Mouse (Mus musculus): ENCODE results near the gene Artn. TPM values are rescaled to one million over a fixed set of nuclear protein-coding genes. Genes with fewer than 3 reads are reported as not detected.
A peak's percentile ranks its signal among the peaks of the same experiment; 100 is the strongest.

Artn gene
- total and polyA plus RNA-seq, 2 experiments from 2014 or later: 0.59 to 1.0 TPM

- Histone ChIP-seq H3K27me3 (ENCODE audit: insufficient read depth, low read length) (no peaks in the 10 kb centered on the region), H3K27ac (peak within 1 kb of the TSS; percentile 82), H3K4me1 (ENCODE audit: insufficient read depth, low read length) (peaks cover 21% of the 10 kb centered on the region), H3K4me3 (ENCODE audit: low read length) (peak within 1 kb of the TSS; percentile 91), H3K36me3 (ENCODE audit: insufficient read depth, low read length) (peaks cover 27% of the 10 kb centered on the region), H3K9me3 (ENCODE audit: low read length) (no peaks in the 10 kb centered on the region), H3K4me2 (ENCODE audit: low read depth, low read length) (peak within 1 kb of the TSS; percentile 73), H3K9ac (replicated peaks; ENCODE audit: low read length) (peak within 1 kb of the TSS; percentile 95)
- peak; percentile 89 for ATAC-seq
- no peak for TF ChIP-seq CTCF (IDR thresholded peaks at IDR 0.05; ENCODE audit: low read depth)
- DNase-seq (ENCODE audit: low spot score): peak; percentile 96
- 0% methylated on average over 35 of the region's 37 CpGs for WGBS
Measured at GRCm38 (mm10) chr4:117887133-117887532, 42.4 kb downstream of the Artn start, which contains the start of gene Atp6v0b. Atp6v0b (minus strand) TSS chr4:117887333.

- H3K9me3 ChIP-seq (ENCODE audit: low read length): no peaks in the 10 kb centered on the region
- WGBS: 2% methylated on average over 24 of the region's 24 CpGs
- DNase-seq (ENCODE audit: low spot score) (peak; percentile 22), ATAC-seq (no peak)
- H3K4me3 ChIP-seq (ENCODE audit: low read length): peak overlapping the region; percentile 91
- H3K27me3 ChIP-seq (ENCODE audit: insufficient read depth, low read length): no peaks in the 10 kb centered on the region
- peaks cover 26% of the 10 kb centered on the region for H3K4me1 ChIP-seq (ENCODE audit: insufficient read depth, low read length)
- no peak for TF ChIP-seq CTCF (IDR thresholded peaks at IDR 0.05; ENCODE audit: low read depth)
- peak overlapping the region; percentile 82 for H3K27ac ChIP-seq
- peaks cover 27% of the 10 kb centered on the region for H3K36me3 ChIP-seq (ENCODE audit: insufficient read depth, low read length)
- peak overlapping the region; percentile 73 for H3K4me2 ChIP-seq (ENCODE audit: low read depth, low read length)
- peak overlapping the region; percentile 95 for H3K9ac ChIP-seq (replicated peaks; ENCODE audit: low read length)
Measured at GRCm38 (mm10) chr4:117886644-117887043, 42.9 kb downstream of the Artn start.

GRCm38 (mm10) chr4:117885994-117886393, 43.6 kb downstream of the Artn start:
- no peak for ATAC-seq
- Histone ChIP-seq H3K27me3 (ENCODE audit: insufficient read depth, low read length) (no peaks in the 10 kb centered on the region), H3K9me3 (ENCODE audit: low read length) (no peaks in the 10 kb centered on the region), H3K4me1 (ENCODE audit: insufficient read depth, low read length) (peaks cover 23% of the 10 kb centered on the region), H3K36me3 (ENCODE audit: insufficient read depth, low read length) (peaks cover 27% of the 10 kb centered on the region), H3K9ac (replicated peaks; ENCODE audit: low read length) (peak overlapping the region; percentile 95), H3K27ac (no peak overlapping the region), H3K4me2 (ENCODE audit: low read depth, low read length) (peak overlapping the region; percentile 73), H3K4me3 (ENCODE audit: low read length) (peak overlapping the region; percentile 91)
- DNase-seq (ENCODE audit: low spot score): no peak
- 83% methylated on average over 9 of the region's 9 CpGs for WGBS
- TF ChIP-seq CTCF (IDR thresholded peaks at IDR 0.05; ENCODE audit: low read depth): no peak

- WGBS: 91% methylated on average over 10 of the region's 10 CpGs
- no peak overlapping the region for H3K4me2 ChIP-seq (ENCODE audit: low read depth, low read length)
Measured at GRCm38 (mm10) chr4:117885093-117885492, 44.5 kb downstream of the Artn start.

GRCm38 (mm10) chr4:117884146-117884545, 45.4 kb downstream of the Artn start:
- Histone ChIP-seq H3K36me3 (ENCODE audit: insufficient read depth, low read length) (peaks cover 17% of the 10 kb centered on the region), H3K9ac (replicated peaks; ENCODE audit: low read length) (no peak overlapping the region; the same call in 1 of the 2 replicates), H3K4me2 (ENCODE audit: low read depth, low read length) (peak overlapping the region; percentile 89), H3K9me3 (ENCODE audit: low read length) (no peaks in the 10 kb centered on the region), H3K27ac (no peak overlapping the region; the same call in 1 of the 2 replicates), H3K4me1 (ENCODE audit: insufficient read depth, low read length) (peaks cover 21% of the 10 kb centered on the region), H3K27me3 (ENCODE audit: insufficient read depth, low read length) (no peaks in the 10 kb centered on the region), H3K4me3 (ENCODE audit: low read length) (peak overlapping the region; percentile 85; the same call in 1 of the 2 replicates)
- ATAC-seq (no peak), DNase-seq (ENCODE audit: low spot score) (no peak)
- WGBS: 88% methylated on average over 1 of the region's 1 CpGs
- TF ChIP-seq CTCF (IDR thresholded peaks at IDR 0.05; ENCODE audit: low read depth): no peak

More at GRCm38 (mm10) chr4:117885093-117885492, 44.5 kb downstream of the Artn start:
- Histone ChIP-seq H3K9me3 (ENCODE audit: low read length) (no peaks in the 10 kb centered on the region), H3K27ac (no peak overlapping the region), H3K9ac (replicated peaks; ENCODE audit: low read length) (no peak overlapping the region), H3K27me3 (ENCODE audit: insufficient read depth, low read length) (no peaks in the 10 kb centered on the region), H3K4me1 (ENCODE audit: insufficient read depth, low read length) (peaks cover 21% of the 10 kb centered on the region), H3K4me3 (ENCODE audit: low read length) (no peak overlapping the region), H3K36me3 (ENCODE audit: insufficient read depth, low read length) (peaks cover 25% of the 10 kb centered on the region)
- ATAC-seq: no peak
- TF ChIP-seq CTCF (IDR thresholded peaks at IDR 0.05; ENCODE audit: low read depth): no peak
- no peak for DNase-seq (ENCODE audit: low spot score)

- Histone ChIP-seq H3K27me3 (ENCODE audit: insufficient read depth, low read length) (no peaks in the 10 kb centered on the region), H3K9ac (replicated peaks; ENCODE audit: low read length) (peak within 1 kb of the TSS; percentile 96), H3K4me2 (ENCODE audit: low read depth, low read length) (peak within 1 kb of the TSS; percentile 89), H3K9me3 (ENCODE audit: low read length) (no peaks in the 10 kb centered on the region), H3K4me3 (ENCODE audit: low read length) (peak within 1 kb of the TSS; percentile 85), H3K27ac (peak within 1 kb of the TSS; percentile 80), H3K36me3 (ENCODE audit: insufficient read depth, low read length) (peaks cover 15% of the 10 kb centered on the region), H3K4me1 (ENCODE audit: insufficient read depth, low read length) (peaks cover 21% of the 10 kb centered on the region)
- peak; percentile 83 for DNase-seq (ENCODE audit: low spot score)
- TF ChIP-seq CTCF (IDR thresholded peaks at IDR 0.05; ENCODE audit: low read depth): no peak
- WGBS: under 1% methylated on average over 66 of the region's 103 CpGs
- ATAC-seq: peak; percentile 44
Measured at GRCm38 (mm10) chr4:117882701-117883691, 46.6 kb downstream of the Artn start, which contains the start of gene B4galt2. B4galt2 (minus strand) TSS chr4:117883487.

Measured in hindbrain, postnatal 0 days (tissue).